Mouse (Mus musculus) heart, postnatal 25 days (tissue): ENCODE measurements at regions not wholly inside any gene's neighbourhood (a gene's known extent, or its start where the extent isn't known, plus 50 kb on each side); places are given as distances from the start of the nearest gene placed in this dataset.

Source experiments
- DNase-seq: peaks from one replicate; pipeline ENCODE4 v3.0.0; 2022; ENCODE audit warnings: low spot score
- intact Hi-C: fragments of 180-260 bp; cut with DNase I; formaldehyde crosslinking; loops from one replicate; pipeline ENCODE4 v1.15.1; 2025

GRCm38 (mm10) chr12:50967168-50967810, 318.4 kb upstream of the Prkd1 start:
- DNase-seq: no peak
- intact Hi-C loops: no loop called here

GRCm38 (mm10) chr12:50953971-50954370, 305.1 kb upstream of the Prkd1 start:
- DNase-seq: no peak
- intact Hi-C loops: no loop called here

GRCm38 (mm10) chr12:50947035-50947434, 298.1 kb upstream of the Prkd1 start:
- no peak for DNase-seq
- intact Hi-C loops: loop anchor here (10.0 kb wide), 1 partner anchor 238 kb away; no protein-coding TSS in a partner anchor

GRCm38 (mm10) chr12:50943741-50944521, 295.0 kb upstream of the Prkd1 start:
- intact Hi-C loops: loop anchor here (5.0 to 10.0 kb wide), 2 partner anchors 241 to 1572 kb away; no protein-coding TSS in a partner anchor
- DNase-seq: no peak

GRCm38 (mm10) chr12:50943340-50943739, 294.4 kb upstream of the Prkd1 start:
- no peak for DNase-seq
- intact Hi-C loops: loop anchor here (5.0 to 10.0 kb wide), 2 partner anchors 241 to 1571 kb away; no protein-coding TSS in a partner anchor

GRCm38 (mm10) chr12:50935516-50935915, 286.6 kb upstream of the Prkd1 start:
- intact Hi-C loops: no loop called here

GRCm38 (mm10) chr12:50932496-50932895, 283.6 kb upstream of the Prkd1 start:
- intact Hi-C loops: no loop called here
- DNase-seq: no peak

More at GRCm38 (mm10) chr12:50935516-50935915, 286.6 kb upstream of the Prkd1 start:
- DNase-seq: no peak

GRCm38 (mm10) chr12:50929641-50930040, 280.7 kb upstream of the Prkd1 start:
- intact Hi-C loops: loop anchor here (10.0 kb wide), 1 partner anchor 1545 kb away; the partner anchor contains the start of genes Foxg1 and Gm43517
- DNase-seq: no peak

GRCm38 (mm10) chr12:50926234-50926633, 277.3 kb upstream of the Prkd1 start:
- intact Hi-C loops: loop anchor here (10.0 kb wide), 1 partner anchor 1541 kb away; the partner anchor contains the start of genes Foxg1 and Gm43517
- DNase-seq: no peak

- no peak for DNase-seq
- intact Hi-C loops: loop anchor here (10.0 kb wide), 1 partner anchor 1537 kb away; the partner anchor contains the start of genes Foxg1 and Gm43517
Observed at GRCm38 (mm10) chr12:50921739-50922138, 272.8 kb upstream of the Prkd1 start.

GRCm38 (mm10) chr12:50899609-50900447, 250.9 kb upstream of the Prkd1 start:
- intact Hi-C loops: no loop called here
- no peak for DNase-seq

GRCm38 (mm10) chr12:50897606-50898166, 248.8 kb upstream of the Prkd1 start:
- DNase-seq: no peak
- intact Hi-C loops: no loop called here

- DNase-seq: no peak
- intact Hi-C loops: no loop called here
Observed at GRCm38 (mm10) chr12:50893604-50894003, 244.7 kb upstream of the Prkd1 start.

- intact Hi-C loops: no loop called here
Observed at GRCm38 (mm10) chr12:50875796-50876195, 226.9 kb upstream of the Prkd1 start.

GRCm38 (mm10) chr12:50874024-50874398, 225.1 kb upstream of the Prkd1 start:
- no peak for DNase-seq
- intact Hi-C loops: no loop called here

More at GRCm38 (mm10) chr12:50875796-50876195, 226.9 kb upstream of the Prkd1 start:
- no peak for DNase-seq

- intact Hi-C loops: no loop called here
- DNase-seq: no peak
Observed at GRCm38 (mm10) chr12:50873390-50874023, 224.6 kb upstream of the Prkd1 start.

- no peak for DNase-seq
- intact Hi-C loops: no loop called here
Observed at GRCm38 (mm10) chr12:50851644-50852043, 202.7 kb upstream of the Prkd1 start.

GRCm38 (mm10) chr12:50847976-50848375, 199.1 kb upstream of the Prkd1 start:
- no peak for DNase-seq
- intact Hi-C loops: no loop called here

GRCm38 (mm10) chr12:50842744-50843143, 193.8 kb upstream of the Prkd1 start:
- no peak for DNase-seq

More at GRCm38 (mm10) chr12:50842744-50843143, 193.8 kb upstream of the Prkd1 start:
- intact Hi-C loops: no loop called here
